Mouse (Mus musculus) spleen, adult 10 weeks (tissue): ENCODE measurements around the gene Rhag. TPM values are rescaled to one million over a fixed set of nuclear protein-coding genes. Genes with fewer than 3 reads are reported as not detected.

Source experiments
- polyA plus RNA-seq: library from polyadenylated mRNA; stranded (reverse); fragments of 350-450 nt; fragmentation: Illumina TruSeq; extraction: RNeasy Lipid Tissue Mini Kit (QIAGEN cat#74804); gene quantifications from one replicate; pipeline ENCODE4 v1.2.3, GENCODE M21; 2015; ENCODE audit warnings: low replicate concordance; ENCODE audit not compliant: insufficient read depth

The Rhag gene
- polyA plus RNA-seq = 22.1 TPM

DNA sequence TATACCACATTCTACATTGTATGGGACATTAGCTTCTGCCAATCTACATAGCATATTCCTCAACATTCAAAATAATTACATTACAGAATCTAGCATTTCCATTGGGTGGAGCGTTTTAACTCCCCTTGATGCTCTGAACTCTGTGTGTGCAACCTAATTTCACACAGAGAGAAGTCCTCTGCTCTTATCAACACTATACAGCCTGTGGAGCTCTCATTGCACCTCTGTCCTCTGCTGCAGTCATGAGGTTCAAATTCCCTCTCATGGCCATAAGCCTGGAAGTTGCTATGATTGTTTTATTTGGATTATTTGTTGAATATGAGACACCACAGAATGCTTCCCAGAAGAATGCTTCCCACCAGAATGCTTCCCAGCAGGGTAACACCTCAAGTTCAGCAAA is at the start of gene Rhag:
Gene Rhag (plus strand): TSS at position 193 of the 400 bp plus-strand sequence.

GRCm38 (mm10) chr17:40806953-40807572 is 3.9 kb upstream of the Rhag start, which contains the start of gene Crisp2:
Gene Crisp2, minus strand, starts transcription at chr17:40807003.

GRCm38 (mm10) chr17:40879924-40880691 is 69.2 kb downstream of the Rhag start, which contains the start of gene 9130008F23Rik:
Gene 9130008F23Rik, minus strand, starts transcription at chr17:40880559.

Other genes with a start within 250 kb of the Rhag start
- not detected for gene Esp6, start 249.6 kb upstream of the Rhag start, polyA plus RNA-seq
- not detected for gene Esp4, start 212.5 kb upstream of the Rhag start, polyA plus RNA-seq
- gene Esp3, start 179.1 kb upstream of the Rhag start, polyA plus RNA-seq = not detected
- not detected for gene Esp1, start 84.0 kb upstream of the Rhag start, polyA plus RNA-seq
- 0.18 TPM for gene Crisp2, start 4.1 kb upstream of the Rhag start, polyA plus RNA-seq
- 2.4 TPM for gene 9130008F23Rik, start 69.4 kb downstream of the Rhag start, polyA plus RNA-seq
- not detected for gene Glyatl3, start 103.2 kb downstream of the Rhag start, polyA plus RNA-seq
- gene Mut, start 123.6 kb downstream of the Rhag start, polyA plus RNA-seq = 21.7 TPM
- gene Cenpq, start 123.9 kb downstream of the Rhag start, polyA plus RNA-seq = 33.6 TPM